Mouse (Mus musculus): ENCODE data around the gene Prkab1.
A peak's percentile ranks its signal among the peaks of the same experiment; 100 is the strongest.

Gene Prkab1

DNA sequence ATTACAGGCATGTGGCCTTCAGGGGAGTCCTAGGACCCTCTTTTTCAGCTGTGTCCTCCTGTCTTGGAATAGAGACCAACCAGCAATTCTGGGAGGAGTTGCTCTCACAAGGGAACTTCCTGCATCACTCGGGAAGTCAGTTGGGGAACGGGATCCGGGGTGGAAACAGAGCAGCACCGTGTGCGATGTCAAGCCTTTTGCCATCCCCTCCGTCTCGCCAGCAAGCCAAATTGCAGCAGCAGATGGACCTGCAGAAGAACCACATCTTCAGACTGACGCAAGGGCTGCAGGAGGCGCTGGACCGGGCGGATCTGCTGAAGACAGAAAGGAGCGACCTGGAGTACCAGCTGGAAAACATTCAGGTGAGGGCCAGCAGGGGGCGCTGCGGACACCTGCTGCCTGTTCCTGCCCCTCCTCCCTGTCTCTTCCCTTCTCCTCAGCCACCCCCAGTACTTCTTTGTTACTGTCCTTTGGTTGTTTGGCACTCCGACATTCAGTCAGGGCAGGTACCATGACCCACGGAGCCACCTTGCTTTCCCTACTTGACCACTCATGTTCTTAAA lies 45.1 kb downstream of the Prkab1 start:
- DNase-seq (ENCODE audit: low spot score): no peak

DNA sequence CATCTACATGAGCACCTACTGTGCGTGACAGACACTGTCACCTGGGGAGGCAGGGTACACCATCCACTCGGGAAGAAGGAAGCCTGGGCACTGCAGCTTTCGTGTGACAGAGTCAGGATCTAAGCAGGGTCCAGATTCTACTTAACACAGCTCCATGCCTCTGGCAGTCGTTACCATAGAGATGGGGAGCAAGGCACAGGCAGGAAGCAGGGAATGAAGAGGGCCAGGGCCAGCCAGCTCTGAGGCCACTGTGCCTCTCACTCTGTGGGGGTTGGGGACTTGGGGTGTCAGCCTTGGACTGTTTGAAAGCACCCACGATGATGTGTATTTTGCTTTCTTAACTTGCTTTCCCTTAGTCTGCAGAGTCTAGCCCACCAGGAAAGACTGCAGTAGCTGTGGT lies 46.1 kb downstream of the Prkab1 start:
- no peak for DNase-seq (ENCODE audit: low spot score)

DNA sequence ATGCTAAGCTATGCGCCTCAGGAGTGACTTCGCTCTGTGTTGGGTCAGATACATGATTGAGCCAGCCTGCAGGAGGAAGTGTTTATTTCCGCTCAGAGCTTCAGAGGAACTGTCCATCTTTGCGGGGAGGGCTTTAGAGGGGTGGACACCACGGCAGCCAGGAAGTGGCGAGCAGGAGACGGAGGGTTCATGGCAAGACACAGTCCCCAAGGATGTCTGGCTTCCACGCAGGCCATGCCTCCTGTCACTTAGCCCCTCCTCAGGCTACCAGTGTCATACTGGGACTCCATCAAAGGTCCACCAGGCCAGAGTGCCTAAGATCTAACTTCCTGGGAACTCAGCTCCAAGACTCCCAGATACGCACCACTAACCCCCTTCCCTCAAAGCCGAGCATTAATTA lies 46.6 kb downstream of the Prkab1 start:
- DNase-seq (ENCODE audit: low spot score): no peak

DNA sequence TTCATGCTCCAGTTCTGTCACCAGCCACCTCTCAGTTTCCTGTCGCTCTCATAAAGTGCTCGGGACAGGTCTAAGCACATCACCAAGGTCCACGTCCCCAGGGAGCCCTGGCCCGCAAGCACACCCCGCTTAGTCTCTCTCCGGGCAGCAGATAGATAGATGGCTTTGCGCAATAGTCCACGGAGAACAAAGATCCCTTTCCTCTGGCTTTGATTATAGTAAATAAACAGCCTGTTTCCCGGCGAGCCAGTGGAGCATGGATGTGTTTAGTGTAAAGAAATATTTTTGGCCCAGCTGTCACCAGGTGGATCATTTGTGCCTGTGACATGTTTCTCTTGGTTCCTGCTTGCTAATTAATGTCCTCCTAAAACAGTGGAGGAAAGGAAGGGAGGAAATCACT lies 47.0 kb downstream of the Prkab1 start:
- no peak for DNase-seq (ENCODE audit: low spot score)

DNA sequence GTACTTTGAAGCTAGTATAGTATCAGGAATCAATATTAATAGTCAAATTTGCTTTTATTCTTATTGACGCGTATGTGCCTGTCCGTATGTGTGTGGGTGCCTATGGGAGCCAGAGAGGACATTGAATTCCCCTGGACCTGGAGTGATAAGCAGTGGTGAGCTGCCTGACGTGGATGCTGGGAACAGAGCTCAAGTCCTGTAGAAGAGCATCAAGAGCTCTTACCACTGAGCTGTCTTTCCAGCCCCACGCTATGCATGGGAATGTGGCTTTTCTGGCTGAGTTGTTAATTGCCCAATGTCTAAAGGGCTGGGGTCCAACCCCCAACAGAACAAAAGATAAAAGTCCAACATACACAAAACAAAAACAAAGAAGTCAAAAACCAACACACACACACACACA lies 47.9 kb downstream of the Prkab1 start:
- no peak for DNase-seq (ENCODE audit: low spot score)

DNA sequence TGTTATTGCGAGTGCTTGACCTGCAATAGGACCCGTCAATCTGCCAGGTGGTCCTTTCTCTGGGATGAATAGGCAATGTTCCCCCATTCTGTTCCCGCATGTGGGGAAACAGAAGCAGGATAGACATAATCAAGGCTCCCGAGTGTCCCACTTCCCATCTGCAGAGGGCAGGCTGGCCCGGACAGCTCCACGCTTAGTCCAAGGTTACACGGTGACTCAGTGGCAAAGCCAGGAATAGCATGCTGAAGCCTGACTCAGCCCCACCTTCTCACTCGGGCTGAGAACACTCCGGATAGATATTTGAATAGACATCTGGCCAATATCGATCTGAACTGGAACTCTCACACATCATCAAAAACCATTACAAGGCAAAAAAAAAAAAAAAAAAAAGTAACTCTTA lies 48.6 kb downstream of the Prkab1 start:
- DNase-seq (ENCODE audit: low spot score): no peak

DNA sequence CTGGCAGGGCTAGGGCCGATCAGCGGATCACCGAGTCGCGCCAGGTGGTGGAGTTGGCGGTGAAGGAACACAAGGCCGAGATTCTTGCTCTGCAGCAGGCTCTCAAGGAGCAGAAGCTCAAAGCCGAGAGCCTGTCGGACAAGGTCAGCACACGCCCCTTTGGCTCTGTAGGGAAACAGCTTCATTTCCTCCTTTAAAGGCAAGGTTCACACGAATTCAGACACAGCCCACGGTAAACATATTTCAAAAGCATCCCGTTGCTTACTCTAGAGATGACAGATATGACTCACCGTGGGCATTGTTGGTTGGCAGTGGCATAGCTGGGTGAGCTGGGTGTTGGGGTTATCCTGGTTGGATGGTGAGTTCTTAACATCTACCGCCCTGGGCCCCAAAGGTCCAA lies 53.1 kb downstream of the Prkab1 start:
- DNase-seq (ENCODE audit: low spot score): peak; percentile 13

All from MN1 (cell line).